Mouse (Mus musculus) stomach, postnatal 0 days (tissue): Measurements from ENCODE around the gene Ptpn7.

Experiments used
- CTCF ChIP-seq: IDR thresholded peaks from 2 replicates; pipeline ENCODE4 v1.5.1; 2016; ENCODE audit warnings: antibody characterized with exemption, low read depth, mild to moderate bottlenecking, moderate library complexity
- EP300 ChIP-seq: optimal IDR thresholded peaks from 2 replicates; pipeline ENCODE3; 2016; ENCODE audit warnings: antibody characterized with exemption

DNA sequence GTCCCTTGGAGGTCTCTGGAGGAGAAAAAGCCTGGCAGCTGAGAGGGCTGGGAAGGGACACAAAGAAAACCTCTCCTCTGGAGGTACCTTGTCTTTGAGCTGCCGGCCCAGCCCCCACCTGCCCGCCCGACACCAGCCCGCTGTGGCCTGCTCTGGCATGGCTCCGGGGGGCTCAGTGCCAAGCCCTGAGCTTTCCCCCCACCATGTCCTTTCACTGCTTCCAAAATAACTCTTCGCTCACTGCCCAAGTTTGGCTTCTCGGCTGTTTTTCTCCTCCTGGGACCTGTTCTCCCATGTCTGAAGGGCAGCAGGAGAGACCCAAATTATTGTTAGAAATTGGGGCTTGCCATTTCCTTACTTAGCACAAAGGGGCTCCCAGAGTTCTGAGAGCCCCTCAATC lies 34.1 kb upstream of the Ptpn7 start:
- no peak for TF ChIP-seq CTCF
- no peak for TF ChIP-seq EP300
